Mouse (Mus musculus): Measurements from ENCODE around the gene Olfr368. TPM values are rescaled to one million over a fixed set of nuclear protein-coding genes. Genes with fewer than 3 reads are reported as not detected.

The Olfr368 gene
- polyA plus RNA-seq, 1 experiment from 2014 or later = not detected

Other genes with a start within 250 kb of the Olfr368 start
- not detected in 2 replicates for gene Olfr361, start 237.2 kb upstream of the Olfr368 start, polyA plus RNA-seq (2016; fragmentation: Nextera tagmentation; extraction: Ambion mirVana)
- gene Olfr362, start 208.6 kb upstream of the Olfr368 start, polyA plus RNA-seq (2016; fragmentation: Nextera tagmentation; extraction: Ambion mirVana) = not detected in 2 replicates
- gene Olfr364-ps1, start 187.2 kb upstream of the Olfr368 start, polyA plus RNA-seq (2016; fragmentation: Nextera tagmentation; extraction: Ambion mirVana) = not detected in 2 replicates
- not detected in 2 replicates for gene Olfr365, start 138.3 kb upstream of the Olfr368 start, polyA plus RNA-seq (2016; fragmentation: Nextera tagmentation; extraction: Ambion mirVana)
- gene Olfr366, start 114.9 kb upstream of the Olfr368 start, polyA plus RNA-seq (2016; fragmentation: Nextera tagmentation; extraction: Ambion mirVana) = not detected in 2 replicates
- 76.8 and 81.0 TPM in 2 replicates for gene Pdcl, start 32.8 kb downstream of the Olfr368 start, polyA plus RNA-seq (2016; fragmentation: Nextera tagmentation; extraction: Ambion mirVana)
- gene Rc3h2, start 96.4 kb downstream of the Olfr368 start, polyA plus RNA-seq (2016; fragmentation: Nextera tagmentation; extraction: Ambion mirVana) = 31.5 and 31.9 TPM in 2 replicates
- 10.9 and 11.3 TPM in 2 replicates for gene Zbtb26, start 116.6 kb downstream of the Olfr368 start, polyA plus RNA-seq (2016; fragmentation: Nextera tagmentation; extraction: Ambion mirVana)
- gene Zbtb6, start 116.7 kb downstream of the Olfr368 start, polyA plus RNA-seq (2016; fragmentation: Nextera tagmentation; extraction: Ambion mirVana) = 11.7 and 13.1 TPM in 2 replicates
- gene Rabgap1, start 116.8 kb downstream of the Olfr368 start, polyA plus RNA-seq (2016; fragmentation: Nextera tagmentation; extraction: Ambion mirVana) = 52.7 and 61.1 TPM in 2 replicates
- gene Gpr21, start 189.8 kb downstream of the Olfr368 start, polyA plus RNA-seq (2016; fragmentation: Nextera tagmentation; extraction: Ambion mirVana) = 6.1 and 6.7 TPM in 2 replicates

Data from neural tube, embryonic 12.5 days (tissue).